Mouse (Mus musculus) hindlimb bud, embryonic 11.5 days (tissue): Measurements from ENCODE around the gene Dpy19l1.
A peak's percentile ranks its signal among the peaks of the same experiment; 100 is the strongest.

Experiments used
- DNase-seq: peaks from one replicate; pipeline ENCODE4 v3.0.0-alpha.2; 2012; ENCODE audit warnings: low read depth, low spot score; ENCODE audit errors: extremely low spot score

The Dpy19l1 gene

DNA sequence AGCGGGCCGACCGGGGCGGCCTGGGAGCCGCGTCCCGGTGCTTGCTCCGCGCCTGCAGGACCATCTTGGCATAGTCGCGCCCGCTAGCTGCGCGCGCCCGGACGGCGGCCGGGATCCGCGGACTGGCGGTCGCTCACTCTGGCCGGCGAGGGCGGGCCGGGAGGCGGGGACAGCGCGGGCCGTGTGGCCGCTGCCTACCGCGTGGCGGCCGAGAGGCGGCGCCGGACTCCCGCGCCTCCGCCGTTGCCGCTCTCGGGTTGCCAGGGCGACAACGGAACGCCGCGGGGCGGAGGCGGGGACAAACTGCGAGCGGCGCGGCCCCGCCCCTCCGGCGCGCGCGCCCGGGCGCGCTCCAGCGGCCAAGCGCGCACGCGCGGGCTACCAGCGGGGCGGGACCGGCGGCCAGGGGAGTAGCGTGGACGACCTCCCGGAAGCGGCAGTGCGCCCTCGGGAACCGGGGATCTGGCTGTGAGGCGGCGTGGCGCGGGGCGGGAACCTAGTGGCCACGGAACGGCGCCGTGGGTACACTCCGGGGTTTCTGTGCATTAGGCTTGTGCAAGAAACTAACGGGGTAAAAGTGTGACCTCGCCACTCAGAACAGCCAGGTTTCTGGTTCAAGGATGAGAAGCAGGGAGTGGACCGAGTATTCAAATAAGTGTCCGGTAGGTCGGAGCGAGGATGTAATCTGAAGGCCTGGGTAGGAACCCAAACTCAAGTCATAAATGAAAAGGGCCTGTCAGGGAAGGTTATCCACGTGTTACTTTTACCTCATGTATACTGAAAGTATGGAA lies at the start of gene Dpy19l1:
Gene Dpy19l1, minus strand, starts transcription at position 74 of the 791 bp plus-strand sequence.
- DNase-seq: peak; percentile 41

DNA sequence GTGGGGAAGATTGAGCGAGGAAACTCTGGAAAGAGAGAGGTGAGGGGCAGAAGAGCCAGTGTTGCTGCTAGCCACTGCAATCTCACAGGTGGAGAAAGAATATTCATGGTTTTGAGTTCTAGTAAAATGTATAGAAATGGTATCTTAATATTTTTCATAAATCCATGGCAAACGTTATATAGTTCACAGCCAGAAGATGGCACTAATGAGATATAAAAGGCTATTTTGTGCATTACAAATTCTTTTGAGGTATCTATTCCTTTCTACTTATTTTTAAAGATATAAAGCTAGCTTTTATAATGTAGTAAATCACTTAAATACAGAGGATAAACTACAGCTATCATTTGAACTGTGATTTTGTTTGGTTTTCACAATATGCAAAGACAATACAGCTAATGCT lies 35.2 kb upstream of the Dpy19l1 start:
- no peak for DNase-seq

DNA sequence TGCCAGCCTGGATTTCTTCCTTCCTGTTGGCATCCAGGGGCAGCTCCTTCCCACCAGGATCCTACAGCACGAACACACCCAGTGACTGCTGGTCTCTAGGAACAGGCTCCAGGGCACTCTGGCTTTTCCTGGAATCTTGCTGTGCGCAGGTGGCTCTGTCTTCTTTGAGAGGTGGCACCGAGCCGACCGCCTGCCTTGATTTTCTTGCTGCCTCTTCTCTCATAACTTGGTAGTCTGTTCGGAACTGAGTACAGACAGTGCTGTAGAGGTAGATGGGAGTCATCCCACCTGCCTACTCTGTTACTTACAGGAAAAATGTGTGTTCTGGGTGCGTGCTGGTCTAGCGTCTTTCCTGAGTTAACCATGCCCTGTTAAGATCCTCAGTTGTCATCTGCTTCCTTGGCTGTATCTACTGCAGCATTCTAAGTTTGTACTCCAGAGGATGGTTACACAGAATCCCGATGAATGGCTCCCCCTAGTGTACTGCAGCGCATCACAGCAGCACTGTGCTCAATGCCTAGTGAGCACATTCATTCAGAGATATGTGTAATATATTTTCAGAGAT lies 13.7 kb upstream of the Dpy19l1 start:
- no peak for DNase-seq

DNA sequence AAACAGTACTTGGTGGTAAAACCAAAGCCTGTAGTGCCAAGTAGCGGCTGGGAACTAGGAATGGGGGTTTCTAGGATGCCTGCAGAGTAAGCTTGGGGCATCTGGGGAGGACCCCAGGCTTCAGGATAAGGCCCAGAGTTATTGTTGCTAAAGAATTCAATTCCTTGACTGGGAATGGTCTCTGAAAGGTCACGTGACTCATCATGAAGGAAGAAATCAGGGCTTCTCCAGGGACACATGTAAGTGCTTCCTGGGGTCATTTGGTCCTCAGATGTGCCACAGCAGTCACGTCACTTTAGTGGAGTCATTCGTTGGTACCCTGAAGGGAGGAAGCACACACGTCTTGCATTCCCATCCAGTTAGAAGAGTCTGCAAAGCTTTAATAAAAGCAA lies 11.1 kb upstream of the Dpy19l1 start:
- no peak for DNase-seq

DNA sequence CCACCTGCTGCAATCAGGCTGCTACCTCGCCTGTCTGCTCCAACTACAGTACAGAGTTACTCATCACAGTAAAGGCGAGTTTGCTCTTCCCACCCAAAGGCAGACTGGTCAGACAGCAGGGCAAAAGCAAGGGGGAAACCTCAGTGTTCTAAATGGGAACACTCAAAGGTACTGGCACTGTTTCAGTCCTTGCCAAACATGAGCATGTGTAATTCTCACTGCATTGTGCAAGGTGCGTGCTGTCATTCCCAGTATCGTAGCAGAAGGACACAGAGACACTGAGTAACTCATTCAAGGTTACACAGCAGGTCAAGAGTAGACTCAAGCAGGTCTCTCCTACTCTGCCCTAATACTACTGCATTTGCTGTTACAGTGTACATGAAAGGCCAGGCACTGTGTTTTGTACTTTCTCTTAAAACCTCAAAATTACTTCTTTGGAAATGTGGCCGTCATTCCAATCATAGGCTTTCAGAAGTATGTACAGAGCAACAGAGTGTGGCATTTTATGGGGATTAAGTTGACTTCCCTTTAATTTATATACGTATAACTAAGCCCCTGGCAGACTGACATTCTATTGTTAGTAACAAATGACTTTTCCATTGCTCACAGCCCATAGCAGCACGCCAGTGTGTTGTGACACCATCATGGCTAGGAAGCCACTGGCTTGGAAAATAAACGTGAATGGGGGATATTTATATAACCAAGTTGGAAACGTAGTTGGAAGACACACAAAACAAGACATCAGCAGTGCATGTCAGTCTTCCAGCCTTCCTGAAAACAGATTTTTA lies 10.5 kb upstream of the Dpy19l1 start:
- DNase-seq: no peak

DNA sequence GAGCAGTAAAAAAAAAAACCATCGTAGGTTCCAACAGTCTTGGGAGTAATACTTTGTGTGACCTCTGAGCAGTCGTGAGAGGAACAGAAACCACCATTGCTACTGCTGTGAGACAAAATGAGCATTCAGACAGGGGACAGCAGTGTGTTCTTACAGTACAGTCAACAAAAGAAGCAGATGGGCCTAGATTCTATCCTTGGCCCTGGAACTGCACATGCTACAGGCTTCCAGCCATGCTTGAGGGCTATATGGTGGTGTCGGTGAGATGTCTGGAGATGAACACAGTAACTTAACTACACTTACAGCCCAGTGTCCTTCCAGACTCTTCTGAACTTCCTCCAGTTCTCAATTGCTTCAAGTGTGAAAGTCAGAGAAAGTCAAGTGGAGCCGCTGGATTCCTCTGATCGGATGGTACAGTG lies 9.2 kb upstream of the Dpy19l1 start:
- DNase-seq: no peak

DNA sequence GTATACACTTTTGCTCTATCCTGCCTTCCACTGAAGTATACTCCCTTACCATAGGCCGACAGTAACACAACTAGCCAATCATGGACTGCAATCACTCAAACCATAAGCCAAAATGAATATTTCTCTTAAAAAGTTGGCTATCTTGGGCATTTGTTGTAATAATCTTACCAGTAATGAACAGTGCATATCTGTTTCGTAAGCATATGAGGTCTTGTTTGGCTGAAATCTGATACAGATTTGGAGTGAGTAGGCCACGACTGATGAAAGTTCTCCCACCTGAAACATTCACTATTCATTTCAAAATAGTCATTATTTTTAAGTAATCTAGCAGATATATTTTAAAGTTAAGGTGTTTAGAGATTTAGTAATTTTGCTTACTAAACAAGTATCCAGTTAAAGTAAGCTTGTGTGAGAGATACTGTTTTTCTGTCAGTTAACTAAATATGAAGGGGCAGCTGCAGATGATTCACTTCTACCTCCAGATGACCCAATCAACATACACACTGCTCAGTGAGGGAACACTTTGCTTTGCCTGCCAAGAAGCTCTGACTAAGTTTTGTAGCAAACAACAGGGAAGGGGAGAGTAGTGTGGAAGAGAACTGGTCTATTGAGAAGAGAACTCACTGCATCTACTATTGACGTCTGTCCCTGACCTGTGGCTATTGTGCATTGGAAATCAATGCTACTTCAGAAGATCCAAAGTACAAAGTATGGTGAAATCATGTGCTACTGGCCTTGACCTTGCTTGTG lies 8.6 kb upstream of the Dpy19l1 start:
- no peak for DNase-seq

DNA sequence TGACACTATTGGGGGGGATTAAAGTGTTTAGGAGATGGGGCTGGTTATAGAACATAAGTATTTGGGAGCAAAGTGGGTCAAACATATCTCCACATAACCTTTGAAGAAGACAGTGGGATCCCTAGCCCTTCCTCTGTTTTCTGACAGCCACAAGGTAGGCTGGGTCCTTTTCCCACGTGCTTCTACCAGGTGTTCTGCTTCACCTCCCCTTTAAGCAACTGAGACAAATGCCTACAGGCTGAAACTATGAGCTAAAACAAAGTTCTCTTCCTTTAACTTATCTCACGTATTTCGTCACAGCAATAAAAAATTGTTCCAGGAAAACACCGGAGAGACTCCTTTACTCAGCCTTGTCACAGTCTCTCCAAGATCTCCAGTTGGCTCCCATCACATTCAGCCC lies 5.9 kb upstream of the Dpy19l1 start:
- DNase-seq: no peak

DNA sequence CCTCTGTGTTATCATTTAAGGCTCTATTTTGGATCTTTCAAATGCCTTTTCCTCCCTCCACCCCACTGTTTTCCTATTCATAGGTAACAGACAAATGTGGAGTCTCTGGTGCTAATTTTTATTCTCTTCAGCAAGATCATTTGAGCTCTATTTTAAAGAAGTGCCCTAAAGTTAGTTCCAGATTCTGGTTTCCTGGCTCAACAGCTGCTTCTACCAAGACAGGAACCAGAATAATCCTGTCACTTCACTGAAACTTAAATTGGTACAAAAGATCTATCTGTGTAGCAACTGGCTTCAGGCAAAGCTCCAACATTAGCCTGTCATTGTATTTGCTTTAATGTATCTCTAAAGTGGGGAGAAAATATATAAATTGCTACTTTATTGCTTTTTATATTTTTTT lies 3.6 kb upstream of the Dpy19l1 start:
- DNase-seq: no peak

DNA sequence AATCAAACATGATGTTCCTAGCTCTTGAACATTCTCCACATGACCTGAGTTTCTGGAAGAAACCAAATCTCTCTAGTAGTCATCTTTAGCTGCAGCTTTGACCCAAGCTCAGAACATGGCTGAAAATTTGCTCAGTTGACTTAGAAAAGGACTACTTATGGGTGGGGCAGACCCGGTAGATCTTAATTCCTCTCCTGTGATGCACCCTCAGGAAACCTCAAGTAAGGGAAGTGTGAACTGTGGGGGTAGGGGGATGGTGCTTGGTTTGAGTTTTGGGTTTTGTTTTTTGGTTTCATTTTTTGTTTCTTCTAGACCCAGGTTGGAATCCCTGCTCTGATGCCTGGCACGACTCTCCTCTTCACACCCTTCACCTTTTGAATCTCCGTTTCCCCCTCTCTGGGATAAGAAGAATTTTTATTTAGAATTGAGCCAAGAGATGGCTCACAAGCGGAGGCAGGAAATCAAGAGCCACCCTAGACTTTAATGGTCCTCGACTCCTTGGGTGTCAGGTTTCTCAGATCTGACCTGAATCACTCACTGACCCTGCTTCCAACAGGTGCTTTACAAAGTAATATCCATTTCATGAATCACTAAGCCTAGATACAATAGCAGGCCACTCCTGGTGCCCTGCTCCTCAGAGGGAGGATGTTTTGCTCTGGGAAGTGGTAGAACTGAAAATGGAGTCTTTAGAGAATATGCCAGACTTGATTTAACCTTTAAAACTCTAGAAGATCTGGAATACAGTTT lies 2.2 kb upstream of the Dpy19l1 start:
- DNase-seq: no peak

DNA sequence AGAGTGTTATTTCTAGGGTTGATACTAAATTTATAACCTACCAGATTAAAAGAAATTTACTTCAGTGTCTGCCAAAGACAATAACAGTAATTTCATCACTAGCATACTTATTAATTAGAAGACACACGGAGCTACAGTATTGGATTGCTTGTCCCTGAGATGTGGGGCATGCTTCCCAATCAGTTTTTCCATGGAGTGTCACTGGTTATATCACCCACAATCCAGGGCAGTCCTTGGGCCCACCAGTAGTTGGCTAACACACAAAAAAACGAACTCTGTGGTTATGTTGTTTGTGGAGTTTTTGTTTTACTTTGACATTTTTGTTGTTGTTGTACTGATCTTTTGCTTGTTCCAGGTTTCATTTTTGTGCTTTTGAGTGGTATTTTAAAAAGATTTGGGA lies 1.4 kb upstream of the Dpy19l1 start:
- no peak for DNase-seq

DNA sequence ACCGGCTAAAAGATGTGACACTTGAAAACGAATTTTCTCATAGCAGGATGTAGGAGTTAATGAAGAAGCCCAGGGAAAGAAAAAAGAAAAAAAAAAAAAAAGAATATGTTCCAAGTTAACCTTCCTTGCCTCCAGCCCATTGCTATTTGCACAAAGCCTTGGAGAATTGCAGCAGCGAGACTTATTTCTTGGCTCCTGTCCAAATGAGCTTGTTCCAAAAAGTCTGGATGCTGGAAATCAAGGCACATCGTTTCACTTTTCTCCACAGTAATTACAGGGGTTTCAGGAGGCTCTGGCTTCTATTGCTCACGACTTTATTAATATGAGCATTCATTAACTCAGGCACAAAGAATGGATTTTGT lies 899 bp upstream of the Dpy19l1 start:
- DNase-seq: no peak

DNA sequence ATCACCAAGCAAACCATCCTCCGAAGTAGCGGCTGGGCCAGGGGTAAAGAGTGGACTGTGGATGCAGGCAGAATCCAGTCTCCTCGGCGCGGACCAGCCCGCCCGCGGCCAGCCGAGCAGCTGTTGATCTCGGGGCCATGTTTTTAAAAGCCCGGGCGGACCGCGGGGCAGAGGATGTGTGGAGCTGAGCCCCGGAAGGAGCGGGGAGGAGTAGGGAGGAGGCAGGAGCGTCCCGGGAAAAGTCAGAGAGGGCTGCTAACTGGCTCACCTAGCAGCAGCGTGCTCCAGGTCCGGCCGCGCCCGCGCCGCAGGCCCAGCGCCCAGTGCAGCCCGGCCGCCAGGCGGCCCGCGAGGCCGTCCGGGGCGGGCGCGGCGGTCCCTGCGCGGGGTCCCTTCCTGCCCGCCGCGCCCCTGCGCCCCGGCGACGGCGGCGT lies 352 bp downstream of the Dpy19l1 start:
- no peak for DNase-seq

DNA sequence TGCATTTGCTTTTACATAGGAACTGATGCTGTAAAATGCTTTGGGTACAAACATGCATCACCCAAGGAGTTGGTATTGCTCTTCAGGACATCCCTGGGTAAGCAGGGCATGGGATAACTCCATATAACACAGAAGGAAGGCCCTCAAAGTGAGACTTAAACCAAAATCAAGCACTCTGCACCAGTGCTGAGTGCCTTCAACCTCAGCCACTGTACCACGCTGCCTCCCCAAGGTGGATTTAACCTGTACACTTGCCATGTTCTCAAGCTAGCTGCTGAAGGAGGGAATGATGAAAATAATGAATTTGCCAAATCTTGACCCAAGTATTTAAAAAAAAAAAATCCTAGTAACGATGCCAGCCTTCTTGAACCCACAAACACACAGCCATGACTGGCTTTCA lies 1.3 kb downstream of the Dpy19l1 start:
- no peak for DNase-seq

DNA sequence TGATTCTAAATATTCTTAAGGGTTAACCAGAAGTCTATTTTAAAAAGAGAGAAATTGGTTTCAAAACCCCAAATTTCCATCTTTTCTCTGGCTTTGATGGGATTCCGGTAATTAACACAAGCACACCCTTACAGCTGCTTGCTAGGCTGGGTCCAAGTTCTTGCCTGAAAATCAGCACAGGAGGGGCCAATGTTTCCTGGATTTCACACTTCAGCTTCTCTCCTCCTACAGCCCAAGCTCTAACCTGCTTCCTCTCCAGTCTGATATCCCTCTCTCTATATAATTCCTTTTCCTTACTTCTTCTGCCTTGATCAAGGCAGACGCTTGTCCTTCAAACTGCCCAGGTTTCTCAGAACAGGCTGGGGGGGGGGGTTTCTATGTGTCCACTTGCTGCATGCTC lies 6.7 kb downstream of the Dpy19l1 start:
- no peak for DNase-seq

DNA sequence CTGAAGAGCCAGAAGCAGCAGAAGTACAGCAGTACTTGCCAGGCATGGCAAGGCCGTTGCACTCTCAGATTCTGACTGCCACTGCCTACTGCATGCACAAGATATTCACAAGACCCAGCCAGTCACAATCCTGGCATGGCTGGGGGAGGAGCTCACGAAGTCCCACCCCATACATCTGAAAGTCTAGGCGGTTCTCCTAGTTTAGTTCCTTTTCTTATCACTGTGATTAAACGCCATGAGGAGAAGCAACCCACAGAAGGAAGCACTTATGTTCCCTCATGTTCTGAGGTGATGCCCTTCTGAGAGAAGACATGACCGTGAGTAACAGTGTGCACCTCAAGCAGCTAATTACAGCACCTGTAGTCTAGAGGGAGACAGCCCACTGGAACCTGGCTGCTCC lies 12.4 kb downstream of the Dpy19l1 start:
- no peak for DNase-seq

DNA sequence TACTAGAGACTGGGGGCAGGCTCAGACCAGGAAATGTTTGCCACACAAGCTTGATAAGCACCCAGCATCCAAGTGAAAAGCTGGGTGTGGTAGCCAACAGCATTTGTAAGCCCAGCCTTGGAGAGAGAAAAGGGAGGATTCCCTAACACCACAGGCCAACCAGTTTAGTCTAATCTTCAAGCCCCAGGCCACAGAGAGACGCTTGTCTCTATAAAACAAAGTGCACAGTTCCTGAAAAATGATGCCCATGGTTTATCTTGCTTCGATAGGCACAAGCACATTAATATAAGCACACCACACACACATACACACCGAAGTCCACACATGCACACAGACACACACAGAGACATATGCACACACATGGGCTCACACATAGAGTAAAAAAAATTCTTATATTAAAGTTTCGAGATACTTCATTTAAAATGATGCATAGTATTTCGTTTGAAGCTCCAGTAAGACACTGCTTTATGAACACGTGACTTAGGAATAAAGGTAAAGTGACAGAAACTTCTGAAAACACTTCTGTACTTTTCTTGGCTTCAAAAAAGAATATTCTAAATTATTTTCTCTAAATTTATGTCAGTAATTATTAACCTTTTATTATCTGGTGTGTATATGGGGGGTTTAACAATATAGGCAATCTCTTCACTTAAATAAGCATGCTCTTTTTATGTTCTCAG lies 14.4 kb downstream of the Dpy19l1 start:
- no peak for DNase-seq

DNA sequence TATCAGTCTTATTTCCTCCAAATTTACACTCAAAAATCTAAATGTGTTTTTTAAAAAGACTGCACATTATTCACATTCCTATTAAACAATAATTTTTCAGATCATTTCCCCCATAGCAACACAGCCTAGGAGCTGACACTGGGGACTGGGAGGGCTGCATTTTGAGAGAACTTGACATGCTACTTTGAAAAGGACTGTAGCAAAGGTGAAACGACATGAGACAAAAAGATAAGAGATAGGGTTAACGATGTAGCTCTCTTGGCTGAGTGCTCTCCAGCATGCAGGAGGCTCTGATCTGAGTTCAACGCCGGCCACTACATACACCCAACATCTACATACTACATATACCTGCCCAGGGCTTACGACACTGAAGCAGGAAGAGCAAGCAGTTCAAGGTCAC lies 20.6 kb downstream of the Dpy19l1 start:
- no peak for DNase-seq

DNA sequence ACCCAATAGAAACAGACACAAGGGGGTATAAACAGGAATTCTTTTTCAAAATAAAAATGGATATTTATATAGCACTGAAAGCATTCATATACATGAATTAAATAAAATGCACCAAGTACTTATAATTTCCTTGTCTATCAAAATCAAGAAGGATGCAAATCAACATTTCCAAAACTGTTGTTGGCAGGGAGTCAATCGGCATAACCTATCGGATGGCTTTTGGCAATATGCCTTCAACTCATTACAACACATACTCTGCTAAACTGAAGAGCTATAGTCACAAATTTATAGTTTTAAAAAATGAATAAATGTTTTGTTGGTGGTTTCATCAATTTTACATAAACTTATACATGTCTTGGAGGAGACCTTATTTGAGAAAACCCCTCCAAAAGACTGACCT lies 25.7 kb downstream of the Dpy19l1 start:
- DNase-seq: no peak

DNA sequence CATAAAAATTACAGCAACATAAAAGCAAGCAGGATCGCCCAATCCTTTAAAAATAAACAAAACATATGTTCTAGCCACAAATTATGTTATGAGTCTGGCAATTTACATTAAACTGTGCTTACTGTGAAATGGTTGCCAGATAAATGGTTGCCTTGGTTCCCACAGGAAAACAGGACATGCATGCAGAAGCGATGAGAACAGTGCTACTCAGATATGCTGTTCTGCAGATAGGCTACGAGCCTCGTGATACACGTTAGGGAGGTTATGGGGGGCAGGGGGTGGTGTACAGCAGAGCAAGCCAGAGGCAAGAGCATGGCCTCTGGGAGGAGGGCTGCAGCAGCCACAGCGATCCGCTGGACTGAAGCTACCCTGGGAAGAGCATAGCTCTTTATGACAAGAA lies 29.1 kb downstream of the Dpy19l1 start:
- DNase-seq: no peak
